Mouse (Mus musculus) midbrain, embryonic 13.5 days (tissue): Measurements from ENCODE around the gene Vmn1r217. TPM values are rescaled to one million over a fixed set of nuclear protein-coding genes. Genes with fewer than 3 reads are reported as not detected.
A peak's percentile ranks its signal among the peaks of the same experiment; 100 is the strongest.
"Not testable (repeated sequence)": the region's sequence is repeated elsewhere in the genome, so short reads cannot be mapped to it uniquely, and the experiment has no call there.

ENCODE experiments used
- ATAC-seq: fragments of 200-750 bp; cut with Nextera tagmentation; 2 replicates; pipeline ENCODE4 v1.8.0; 2017; ENCODE audit warnings: mild to moderate bottlenecking, moderate TSS enrichment, moderate library complexity
- H3K27ac ChIP-seq: fragments of 300-500 bp; sonication (generic); 2 replicates; pipeline ENCODE4 v1.5.1; 2015; ENCODE audit warnings: inconsistent platforms, mild to moderate bottlenecking, moderate library complexity
- H3K27me3 ChIP-seq: fragments of 300-500 bp; sonication (generic); 2 replicates; pipeline ENCODE4 v1.6.1; 2015; ENCODE audit warnings: mild to moderate bottlenecking, inconsistent platforms
- H3K36me3 ChIP-seq: fragments of 300-500 bp; sonication (generic); 2 replicates; pipeline ENCODE4 v1.6.1; 2015; ENCODE audit warnings: mild to moderate bottlenecking, inconsistent platforms
- H3K4me1 ChIP-seq: fragments of 300-500 bp; sonication (generic); replicated peaks from 2 replicates; pipeline ENCODE4 v1.6.1; 2015; ENCODE audit warnings: inconsistent platforms
- H3K4me2 ChIP-seq: fragments of 300-500 bp; sonication (generic); replicated peaks from 2 replicates; pipeline ENCODE4 v1.6.1; 2015; ENCODE audit warnings: moderate library complexity, mild to moderate bottlenecking, inconsistent platforms
- H3K4me3 ChIP-seq: fragments of 300-500 bp; sonication (generic); replicated peaks from 2 replicates; pipeline ENCODE4 v1.5.1; 2015; ENCODE audit warnings: mild to moderate bottlenecking, inconsistent platforms
- H3K9ac ChIP-seq: fragments of 300-500 bp; sonication (generic); replicated peaks from 2 replicates; pipeline ENCODE4 v1.6.1; 2015; ENCODE audit warnings: mild to moderate bottlenecking, inconsistent platforms
- H3K9me3 ChIP-seq: fragments of 300-500 bp; sonication (generic); 2 replicates; pipeline ENCODE4 v1.6.1; 2016; ENCODE audit warnings: mild to moderate bottlenecking, inconsistent platforms
- WGBS: fragments of 180-500 bp; shearing (Covaris S2); methylation state at CpG from one replicate; pipeline ENCODE4 v1.1.7; 2015; 5-methylcytosine and 5-hydroxymethylcytosine counted together
- polyA plus RNA-seq: library from polyadenylated mRNA; unstranded; fragments of >200 nt; fragmentation: Nextera tagmentation; extraction: Ambion mirVana; gene quantifications from 2 replicates; pipeline ENCODE4 v1.2.1, GENCODE M21; 2015

Vmn1r217 gene
- polyA plus RNA-seq: not detected in 2 replicates

DNA sequence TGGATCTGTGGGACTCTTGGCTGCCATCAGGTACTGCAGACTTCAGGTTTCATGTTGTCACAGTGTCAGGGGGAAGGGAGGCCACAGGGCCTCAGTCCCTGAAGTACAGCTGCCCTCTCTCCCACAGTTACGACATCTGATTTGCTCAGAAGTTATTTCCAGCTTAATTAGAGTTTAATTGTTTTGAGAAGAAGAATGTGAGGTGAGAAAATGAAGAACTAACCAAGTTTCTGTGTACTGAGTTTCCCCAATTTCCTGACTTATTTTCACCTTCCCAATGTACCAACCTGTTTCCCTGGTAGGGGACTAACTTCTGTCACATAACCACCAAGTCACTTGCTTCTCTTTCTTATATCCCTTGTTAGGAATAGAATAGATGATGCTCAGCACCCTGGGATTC is at the start of gene Vmn1r217:
Gene Vmn1r217, minus strand, starts transcription at position 101 of the 400 bp plus-strand sequence.
- H3K9ac ChIP-seq, H3K36me3 ChIP-seq, H3K27me3 ChIP-seq, H3K4me1 ChIP-seq, H3K9me3 ChIP-seq, H3K4me3 ChIP-seq, H3K27ac ChIP-seq, ATAC-seq, H3K4me2 ChIP-seq: not testable (repeated sequence)
- WGBS: 79% methylated on average over 1 of the region's 1 CpGs

DNA sequence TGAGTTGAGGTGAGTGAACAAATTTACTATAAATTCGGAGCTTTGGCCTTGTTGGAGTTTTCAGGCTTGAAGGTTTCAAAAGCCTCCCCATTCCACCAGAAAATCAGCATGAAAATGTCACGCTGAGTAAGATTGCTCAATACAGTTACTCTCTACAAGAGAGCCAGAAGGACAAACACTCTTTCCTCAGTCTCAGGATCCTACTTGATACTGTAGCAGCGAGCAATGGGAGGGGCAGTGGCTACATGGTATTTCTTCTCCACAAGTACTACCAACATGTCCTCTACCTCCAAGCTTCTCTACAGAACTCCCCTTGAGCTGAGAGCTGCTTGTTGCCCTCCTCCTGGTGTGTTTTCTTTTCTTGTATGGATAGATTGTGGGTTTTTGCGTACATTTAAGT is 48.4 kb upstream of the Vmn1r217 start:
- 86% methylated on average over 4 of the region's 4 CpGs for WGBS
- H3K27me3 ChIP-seq, H3K4me1 ChIP-seq, H3K27ac ChIP-seq, H3K4me3 ChIP-seq, H3K36me3 ChIP-seq, H3K4me2 ChIP-seq, ATAC-seq, H3K9me3 ChIP-seq, H3K9ac ChIP-seq: not testable (repeated sequence)

DNA sequence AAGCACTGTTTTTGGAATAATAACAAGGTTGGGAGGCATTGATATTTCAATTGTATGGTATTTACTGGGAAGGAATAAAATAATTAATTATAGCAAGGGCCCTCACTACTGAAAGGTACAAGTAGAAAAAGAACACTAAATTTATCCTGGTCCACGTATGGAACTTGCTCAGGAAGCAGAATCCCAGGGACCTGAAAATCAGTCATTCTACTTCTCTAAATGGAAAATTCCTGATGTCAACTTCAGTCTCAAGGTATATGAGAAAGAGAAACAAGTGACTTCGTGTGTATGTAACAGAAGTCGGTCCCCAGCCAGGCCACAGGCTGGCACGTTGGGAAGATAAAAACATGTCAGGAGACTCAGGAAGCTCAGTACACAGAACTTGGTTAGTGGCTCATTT is 41.0 kb upstream of the Vmn1r217 start, which contains the start of gene Vmn1r219:
Gene Vmn1r219, plus strand, starts transcription at position 301 of the 400 bp plus-strand sequence.
- Histone ChIP-seq H3K4me1 (no peaks in the 10 kb centered on the region), H3K4me2 (no peak within 1 kb of the TSS)
- whole genome bisulfite sequencing: 91% methylated on average over 4 of the region's 4 CpGs

DNA sequence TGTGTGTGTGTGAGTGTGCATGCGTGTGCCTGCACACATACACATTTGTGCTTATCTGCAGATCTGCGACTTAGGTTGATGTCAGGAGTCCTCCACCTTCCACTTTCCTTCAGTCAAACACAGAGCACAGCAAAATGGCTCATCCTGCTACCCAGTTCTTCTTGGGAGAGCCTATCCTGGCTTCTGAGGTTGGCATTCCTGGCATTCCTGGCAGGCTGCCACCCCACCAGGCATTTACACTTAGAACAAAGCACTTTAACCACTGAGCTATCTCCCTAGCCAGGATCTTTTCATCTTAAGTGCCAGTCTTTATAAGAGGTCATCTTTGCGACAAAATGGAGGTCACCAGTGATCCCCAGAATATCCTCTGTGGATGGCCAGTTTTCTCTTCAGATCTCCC is 39.8 kb upstream of the Vmn1r217 start:
- H3K27me3 ChIP-seq: no peaks in the 10 kb centered on the region
- peak; percentile 34 for ATAC-seq
- H3K27ac ChIP-seq: no peak overlapping the region
- no peaks in the 10 kb centered on the region for H3K4me1 ChIP-seq
- H3K36me3 ChIP-seq: no peaks in the 10 kb centered on the region
- H3K4me3 ChIP-seq: no peak overlapping the region
- H3K9ac ChIP-seq: no peak overlapping the region
- no peak overlapping the region for H3K4me2 ChIP-seq
- 66% methylated on average over 3 of the region's 3 CpGs for WGBS
- H3K9me3 ChIP-seq: no peaks in the 10 kb centered on the region

More for the DNA sequence above, 41.0 kb upstream of the Vmn1r217 start, which contains the start of gene Vmn1r219:
- H3K4me3 ChIP-seq: no peak within 1 kb of the TSS
- H3K36me3 ChIP-seq: no peaks in the 10 kb centered on the region
- ATAC-seq: no peak
- H3K9me3 ChIP-seq: no peaks in the 10 kb centered on the region
- no peaks in the 10 kb centered on the region for H3K27me3 ChIP-seq
- no peak within 1 kb of the TSS for H3K9ac ChIP-seq
- no peak within 1 kb of the TSS for H3K27ac ChIP-seq

DNA sequence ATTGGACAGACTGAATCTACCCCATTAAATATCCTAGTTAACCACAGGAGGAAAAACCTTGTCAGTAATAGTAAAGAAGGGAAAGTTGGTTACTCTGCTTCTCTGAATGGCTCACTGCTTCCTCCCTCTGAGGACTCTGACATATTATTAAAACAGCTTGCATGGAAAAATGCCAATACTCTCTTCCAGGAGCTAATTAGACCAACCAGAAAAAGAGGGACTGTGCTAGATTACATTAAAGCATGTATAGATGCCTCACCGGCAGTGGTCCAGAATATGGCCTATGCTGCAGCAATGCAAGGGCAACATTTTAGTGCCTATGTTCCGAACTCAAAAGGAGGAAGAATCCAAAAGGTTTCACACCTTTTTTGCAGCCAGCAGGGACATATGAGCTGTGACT is 20.9 kb upstream of the Vmn1r217 start:
- no peak overlapping the region for H3K4me3 ChIP-seq
- ATAC-seq: no peak
- no peaks in the 10 kb centered on the region for H3K36me3 ChIP-seq
- no peaks in the 10 kb centered on the region for H3K27me3 ChIP-seq
- 94% methylated on average over 2 of the region's 2 CpGs for WGBS
- H3K9me3 ChIP-seq: no peaks in the 10 kb centered on the region
- no peak overlapping the region for H3K9ac ChIP-seq
- H3K4me2 ChIP-seq: no peak overlapping the region
- H3K4me1 ChIP-seq: no peaks in the 10 kb centered on the region
- no peak overlapping the region for H3K27ac ChIP-seq

DNA sequence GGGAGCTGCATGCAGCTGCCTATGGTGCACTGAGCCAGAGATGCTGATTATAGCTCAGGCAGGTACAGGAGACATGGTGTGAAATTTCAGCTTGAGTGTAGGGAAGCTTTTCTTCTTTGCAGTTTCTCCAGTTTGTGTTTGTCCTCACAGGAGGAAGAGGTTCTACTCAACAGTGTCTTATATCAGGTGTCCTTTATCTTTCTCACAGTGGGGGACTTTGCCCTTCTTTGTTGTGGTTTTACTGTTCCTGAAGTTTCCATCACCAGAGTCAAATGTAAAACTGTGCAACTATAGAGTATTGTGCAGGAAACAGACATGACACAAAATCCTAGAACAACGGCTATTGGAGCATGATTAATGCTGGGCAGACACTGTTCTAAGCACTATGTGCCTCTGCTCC is 15.5 kb upstream of the Vmn1r217 start:
- ATAC-seq: no peak
- H3K4me3 ChIP-seq: no peak overlapping the region
- H3K4me2 ChIP-seq: no peak overlapping the region
- no peaks in the 10 kb centered on the region for H3K27me3 ChIP-seq
- no peaks in the 10 kb centered on the region for H3K36me3 ChIP-seq
- no peak overlapping the region for H3K9ac ChIP-seq
- no peaks in the 10 kb centered on the region for H3K4me1 ChIP-seq
- 86% methylated on average over 1 of the region's 1 CpGs for WGBS
- H3K9me3 ChIP-seq: no peaks in the 10 kb centered on the region
- H3K27ac ChIP-seq: no peak overlapping the region

DNA sequence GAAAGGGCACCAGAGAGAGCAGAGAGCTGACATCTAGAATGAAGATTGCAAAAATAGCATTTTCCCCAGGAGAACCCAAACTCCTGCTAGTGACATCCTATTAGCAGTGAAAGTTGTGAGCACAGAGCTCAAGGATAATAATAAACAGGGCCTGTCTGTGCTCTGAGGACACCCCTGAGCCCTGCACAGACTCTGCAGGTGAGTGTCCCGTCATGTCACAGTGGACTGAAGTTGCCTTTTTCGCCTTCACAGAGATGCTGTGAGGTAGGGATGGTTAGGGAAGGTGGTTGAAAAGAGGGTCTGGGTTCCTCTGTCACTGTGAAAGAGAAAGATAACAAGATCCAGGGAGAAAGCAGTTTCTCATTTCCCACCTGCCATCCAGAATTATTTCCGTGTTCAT is 15.1 kb upstream of the Vmn1r217 start, which contains the start of gene Vmn1r218:
Gene Vmn1r218, plus strand, starts transcription at position 57 of the 400 bp plus-strand sequence.
- Histone ChIP-seq H3K36me3 (no peaks in the 10 kb centered on the region), H3K27ac (no peak within 1 kb of the TSS), H3K27me3 (no peaks in the 10 kb centered on the region), H3K9me3 (no peaks in the 10 kb centered on the region), H3K4me3 (no peak within 1 kb of the TSS), H3K9ac (no peak within 1 kb of the TSS), H3K4me2 (no peak within 1 kb of the TSS), H3K4me1 (no peaks in the 10 kb centered on the region)
- WGBS: 89% methylated on average over 3 of the region's 3 CpGs
- ATAC-seq: no peak

DNA sequence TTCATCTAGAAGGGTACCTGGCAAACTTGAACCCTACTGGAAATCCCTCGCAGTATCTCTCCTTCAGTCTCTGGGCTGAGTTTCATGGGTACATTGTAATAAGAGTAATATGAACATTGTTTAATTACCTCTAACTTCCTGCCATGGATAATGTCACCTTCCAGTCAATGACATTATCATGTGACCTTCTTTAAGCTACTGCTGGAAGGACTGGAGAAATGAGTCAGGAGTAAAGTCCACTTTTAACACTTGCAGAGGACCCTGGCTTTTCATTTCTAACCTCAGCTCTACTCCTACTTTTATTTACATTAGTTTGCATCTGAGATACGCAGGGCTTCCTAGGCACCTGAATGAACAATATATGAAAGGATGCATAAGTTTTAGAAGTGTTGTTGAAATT is 2.6 kb upstream of the Vmn1r217 start:
- H3K9me3 ChIP-seq: no peaks in the 10 kb centered on the region
- no peak overlapping the region for H3K27ac ChIP-seq
- no peak for ATAC-seq
- H3K27me3 ChIP-seq: no peaks in the 10 kb centered on the region
- no peak overlapping the region for H3K4me3 ChIP-seq
- no peaks in the 10 kb centered on the region for H3K4me1 ChIP-seq
- H3K36me3 ChIP-seq: no peaks in the 10 kb centered on the region
- 90% methylated on average over 2 of the region's 2 CpGs for WGBS
- no peak overlapping the region for H3K4me2 ChIP-seq
- H3K9ac ChIP-seq: no peak overlapping the region

DNA sequence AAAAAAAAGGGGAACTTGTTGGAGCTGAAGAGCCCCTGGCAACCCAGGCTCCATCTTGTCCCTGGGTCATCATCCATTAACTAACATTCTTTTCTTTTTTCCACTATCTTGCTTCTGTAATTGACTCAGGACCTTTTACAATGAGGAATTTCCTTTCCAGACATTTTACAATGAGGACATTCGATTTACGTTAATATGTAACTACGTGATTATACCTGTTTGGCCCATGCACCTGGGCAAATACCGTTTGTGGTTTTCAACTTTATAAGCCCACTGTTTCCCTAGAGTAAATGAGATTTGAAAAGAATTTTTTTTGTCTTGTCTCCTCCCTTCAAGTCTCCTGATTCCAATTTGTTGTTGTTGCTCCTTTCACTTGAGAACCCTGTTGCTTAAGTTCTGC is 23.6 kb downstream of the Vmn1r217 start:
- 91% methylated on average over 4 of the region's 4 CpGs for WGBS
- Histone ChIP-seq H3K27ac (no peak overlapping the region), H3K36me3 (no peaks in the 10 kb centered on the region), H3K27me3 (no peaks in the 10 kb centered on the region), H3K4me1 (no peaks in the 10 kb centered on the region), H3K9ac (no peak overlapping the region), H3K9me3 (no peaks in the 10 kb centered on the region), H3K4me2 (no peak overlapping the region), H3K4me3 (no peak overlapping the region)
- no peak for ATAC-seq

DNA sequence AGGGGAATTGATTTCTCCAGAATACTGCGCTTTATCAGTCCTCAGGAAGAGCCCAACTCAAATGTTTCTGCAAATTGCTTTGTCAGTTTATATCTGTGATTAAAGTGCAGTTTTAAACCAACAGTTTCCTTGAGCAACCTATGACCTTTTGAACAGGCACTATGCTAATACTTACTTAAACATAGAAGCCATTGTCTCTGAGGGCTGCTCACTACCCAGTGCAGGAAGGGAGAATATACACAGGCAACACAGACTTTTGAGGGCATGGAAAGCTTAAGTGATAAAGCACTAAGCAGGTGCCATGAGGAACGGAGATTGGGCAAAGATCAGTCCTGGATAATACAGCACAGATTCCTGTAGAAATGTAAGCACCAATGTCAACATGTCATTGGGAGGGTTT is 48.7 kb downstream of the Vmn1r217 start:
- no peak overlapping the region for H3K27ac ChIP-seq
- WGBS: 96% methylated on average over 2 of the region's 2 CpGs
- no peaks in the 10 kb centered on the region for H3K27me3 ChIP-seq
- no peak overlapping the region for H3K4me2 ChIP-seq
- H3K9me3 ChIP-seq: no peaks in the 10 kb centered on the region
- H3K36me3 ChIP-seq: no peaks in the 10 kb centered on the region
- ATAC-seq: no peak
- H3K4me3 ChIP-seq: no peak overlapping the region
- no peaks in the 10 kb centered on the region for H3K4me1 ChIP-seq
- no peak overlapping the region for H3K9ac ChIP-seq

DNA sequence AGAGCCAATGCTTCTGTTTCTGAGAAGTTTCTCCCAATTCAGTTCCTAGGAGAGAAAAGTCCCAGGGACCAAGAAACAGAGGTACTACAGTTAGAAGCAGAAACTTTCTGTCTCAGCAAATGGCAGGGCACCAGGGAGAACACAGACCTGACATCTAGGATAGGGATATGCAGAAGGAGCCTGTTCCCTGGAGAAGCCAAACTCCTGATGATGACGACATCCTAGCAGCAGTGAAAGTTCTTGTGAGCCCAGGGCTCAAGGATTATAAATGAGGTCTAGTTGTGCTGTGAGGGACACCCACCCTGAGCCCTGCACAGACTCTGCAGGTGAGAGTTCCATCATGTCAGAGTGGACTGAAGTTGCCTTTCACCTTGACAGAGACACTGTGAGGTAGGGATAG is 50.3 kb downstream of the Vmn1r217 start, which contains the start of gene Vmn1r215:
Gene Vmn1r215, plus strand, starts transcription at position 301 of the 400 bp plus-strand sequence.
- Histone ChIP-seq H3K9ac (no peak within 1 kb of the TSS), H3K27ac (no peak within 1 kb of the TSS), H3K4me1 (no peaks in the 10 kb centered on the region), H3K27me3 (no peaks in the 10 kb centered on the region), H3K36me3 (no peaks in the 10 kb centered on the region), H3K9me3 (no peaks in the 10 kb centered on the region), H3K4me3 (no peak within 1 kb of the TSS), H3K4me2 (no peak within 1 kb of the TSS)
- 68% methylated on average over 1 of the region's 1 CpGs for WGBS
- no peak for ATAC-seq

DNA sequence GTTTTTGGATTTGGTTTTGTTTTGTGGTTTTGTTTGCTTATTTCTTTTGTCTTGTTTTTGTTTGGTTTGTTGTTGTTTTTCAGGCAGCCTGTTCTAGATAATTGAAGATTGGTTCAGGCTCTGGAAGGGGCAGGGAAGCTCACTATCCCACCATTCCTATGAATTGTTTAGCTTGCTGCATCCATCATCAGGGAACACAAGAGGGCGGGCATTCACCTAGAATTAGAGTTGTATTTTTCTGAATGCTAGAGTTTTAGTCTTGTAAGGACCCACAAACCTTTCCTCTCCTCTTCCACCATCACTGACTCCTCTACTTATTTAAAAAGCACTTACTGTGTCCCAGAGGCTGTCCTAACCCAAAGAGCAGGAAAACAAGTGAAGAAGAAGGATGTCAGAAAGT is 60.2 kb downstream of the Vmn1r217 start:
- Histone ChIP-seq H3K9ac (no peak overlapping the region), H3K9me3 (no peaks in the 10 kb centered on the region), H3K4me1 (no peaks in the 10 kb centered on the region), H3K27me3 (no peaks in the 10 kb centered on the region), H3K27ac (no peak overlapping the region), H3K4me2 (no peak overlapping the region), H3K36me3 (no peaks in the 10 kb centered on the region), H3K4me3 (no peak overlapping the region)
- no peak for ATAC-seq
- 54% methylated on average over 1 of the region's 1 CpGs for WGBS
